Mouse (Mus musculus): ENCODE data around the gene Acox1.

The Acox1 gene

DNA sequence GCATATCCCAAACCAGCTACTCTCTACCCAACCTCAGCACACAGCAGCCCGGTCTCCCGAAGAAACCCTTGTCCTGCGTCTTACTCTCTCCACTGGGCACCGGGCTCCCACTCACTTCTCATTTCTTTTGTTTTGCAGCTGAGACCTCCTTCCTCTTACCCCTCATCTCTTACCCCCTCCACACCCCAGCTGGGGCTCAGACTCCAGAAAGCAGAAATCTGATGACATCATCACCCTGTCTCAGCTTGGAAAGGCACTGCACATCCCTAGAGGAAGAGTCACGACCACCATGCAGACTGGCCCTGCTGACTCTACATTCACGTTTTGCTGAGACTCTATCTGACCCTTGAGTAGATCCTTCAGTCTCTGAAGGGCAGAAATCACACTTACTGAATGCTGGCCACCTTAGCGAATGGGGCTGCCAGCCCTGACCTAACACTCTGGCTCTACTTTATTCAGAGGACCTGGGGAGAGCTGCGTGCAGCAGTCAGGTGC lies 68.8 kb downstream of the Acox1 start:
- no peak for DNase-seq (ENCODE audit: inconsistent ontology term)

DNA sequence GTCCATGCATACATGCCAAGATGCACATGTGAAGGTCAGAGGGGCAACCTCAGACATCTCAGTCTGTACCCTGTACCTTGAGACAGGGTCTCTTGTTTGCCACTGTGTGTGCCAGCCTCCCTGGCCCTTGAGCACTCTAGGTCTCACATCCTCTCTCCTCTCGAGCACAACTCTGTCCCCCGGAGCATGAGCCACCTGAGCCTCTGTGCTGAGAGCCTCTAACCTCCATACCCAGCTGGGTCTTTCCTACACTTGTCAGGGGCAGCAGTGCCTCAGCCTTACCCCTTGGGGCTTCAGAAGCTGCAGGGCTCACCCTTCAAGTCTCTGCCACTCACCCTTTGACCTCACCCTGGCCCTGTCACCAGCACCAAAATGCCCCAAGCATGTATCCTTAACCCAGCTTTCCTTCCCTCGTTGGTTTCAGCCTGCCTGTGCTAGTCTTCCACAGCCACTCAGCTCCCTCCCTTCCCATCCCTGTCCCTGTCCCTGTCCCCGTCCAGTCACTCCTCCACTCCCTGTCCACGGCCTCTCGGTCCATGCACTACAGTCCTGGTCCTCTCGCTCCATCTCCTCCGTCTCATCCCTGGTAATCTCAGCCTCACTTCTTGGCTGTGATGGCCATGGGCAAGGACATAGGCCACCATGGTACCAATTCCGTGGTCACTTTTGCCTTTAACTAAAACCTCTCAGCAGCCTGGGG lies 69.6 kb downstream of the Acox1 start:
- DNase-seq (ENCODE audit: inconsistent ontology term), result no peak

- DNase-seq (ENCODE audit: inconsistent ontology term), result no peak
Measured at GRCm38 (mm10) chr11:116127986-116128385, 70.9 kb downstream of the Acox1 start.

GRCm38 (mm10) chr11:116127156-116127980 lies 71.5 kb downstream of the Acox1 start, which contains the start of gene Trim47:
TSS of gene Trim47 (minus strand) at chr11:116127210.
- no peak for DNase-seq (ENCODE audit: inconsistent ontology term)

GRCm38 (mm10) chr11:116126261-116126660 lies 72.6 kb downstream of the Acox1 start:
- no peak for DNase-seq (ENCODE audit: inconsistent ontology term)

All from Muller cell, postnatal 12 days (primary cell).